Mouse (Mus musculus) heart, postnatal 25 days (tissue): Measurements from ENCODE around the gene Gpi1. TPM values are rescaled to one million over a fixed set of nuclear protein-coding genes. Genes with fewer than 3 reads are reported as not detected.

ENCODE experiments used
- total RNA-seq, 2 experiments: library from RNA; stranded (reverse); gene quantifications; 2 replicates each; pipeline ENCODE4 v1.2.3; 2021

The Gpi1 gene
- total RNA-seq, 2 experiments from 2014 or later, result 547 to 566 TPM

Other genes starting within 250 kb of the Gpi1 start
- not detected for gene Scgb2b27, start 216.4 kb downstream of the Gpi1 start, total RNA-seq
- gene Scgb1b27, start 208.9 kb downstream of the Gpi1 start, total RNA-seq, result not detected
- gene Scgb1b30, start 134.9 kb downstream of the Gpi1 start, total RNA-seq, result not detected
- gene Wtip, start 97.1 kb downstream of the Gpi1 start, total RNA-seq, result 10 to 100 TPM; 10.5 to 11.0 TPM
- gene Uba2, start 60.7 kb downstream of the Gpi1 start, total RNA-seq, result 10 to 100 TPM; 29.4 to 31.4 TPM
- gene Pdcd2l, start 33.7 kb downstream of the Gpi1 start, total RNA-seq, result 10 to 100 TPM; 17.0 to 19.7 TPM
- gene Gm6096, start 20.7 kb upstream of the Gpi1 start, total RNA-seq, result not detected
- 10 to 100 TPM; 45.3 to 52.9 TPM for gene 4931406P16Rik, start 83.2 kb upstream of the Gpi1 start, total RNA-seq
- 10 to 100 TPM; 78.9 to 81.3 TPM for gene Lsm14a, start 163.0 kb upstream of the Gpi1 start, total RNA-seq